Mouse (Mus musculus) cerebellum, adult 2 months (tissue): ENCODE measurements at regions not wholly inside any gene's neighbourhood (a gene's known extent, or its start where the extent isn't known, plus 50 kb on each side); places are given as distances from the start of the nearest gene placed in this dataset.

Experiments
- CTCF ChIP-seq: fragments of 200-500 bp; IDR thresholded peaks from 2 replicates; pipeline ENCODE4 v1.5.1; 2011; ENCODE audit warnings: low read depth, mild to moderate bottlenecking, control low read depth, low read length, moderate library complexity, borderline replicate concordance; ENCODE audit not compliant: insufficient read depth
- POLR2A ChIP-seq: fragments of 200-500 bp; IDR thresholded peaks from 2 replicates; pipeline ENCODE4 v1.6.1; 2011; ENCODE audit warnings: low read length, control low read depth, borderline replicate concordance; ENCODE audit not compliant: insufficient read depth

GRCm38 (mm10) chr6:139279093-139279492, 222.7 kb downstream of the Rergl start:
- TF ChIP-seq CTCF (no peak), POLR2A (no peak)
